Mouse (Mus musculus): ENCODE results near the gene Micall2.

Gene Micall2

GRCm38 (mm10) chr5:139681832-139682630 lies 54.1 kb downstream of the Micall2 start:
- DNase-seq (ENCODE audit: low spot score), result no peak

- no peak for DNase-seq (ENCODE audit: low spot score)
These were observed 60.5 kb downstream of the Micall2 start for GRCm38 (mm10) chr5:139675707-139675967.

DNA sequence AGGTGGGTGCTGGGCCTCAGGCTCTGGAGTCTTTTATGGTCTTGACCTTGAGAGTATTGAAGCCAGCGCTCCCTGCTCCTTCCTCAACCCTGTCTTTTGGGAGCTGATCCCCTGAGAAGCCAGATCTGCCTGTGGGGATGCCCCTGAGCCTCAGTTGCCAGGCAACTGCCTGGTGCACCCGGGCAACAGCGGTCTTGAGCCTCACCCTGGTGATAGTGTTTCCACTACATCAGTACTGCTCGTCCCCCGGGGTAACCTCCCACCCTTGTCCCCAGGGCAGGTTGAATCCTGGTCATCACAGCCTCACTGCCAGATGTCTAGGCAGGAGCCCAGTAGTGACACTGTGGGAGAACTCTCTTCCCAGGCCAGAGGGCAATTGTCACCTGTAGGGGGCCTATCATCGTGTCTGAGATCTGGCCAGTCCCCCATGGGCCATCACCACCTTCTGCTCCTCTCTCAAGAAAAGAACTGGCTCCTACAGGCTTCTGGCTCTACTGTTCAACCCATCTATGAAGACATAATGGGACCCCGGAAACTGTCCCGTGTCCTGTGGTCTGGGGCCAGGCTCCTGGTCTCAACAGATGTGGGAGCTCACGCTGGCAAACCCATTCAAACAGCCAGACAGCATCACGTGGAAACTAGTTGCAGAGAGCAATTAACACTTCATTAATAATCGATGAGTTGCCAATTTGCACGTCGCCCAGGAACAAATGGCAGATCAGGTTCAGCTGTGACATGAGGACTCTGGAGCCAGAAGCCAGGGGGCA lies 61.0 kb downstream of the Micall2 start:
- no peak for DNase-seq (ENCODE audit: low spot score)

DNA sequence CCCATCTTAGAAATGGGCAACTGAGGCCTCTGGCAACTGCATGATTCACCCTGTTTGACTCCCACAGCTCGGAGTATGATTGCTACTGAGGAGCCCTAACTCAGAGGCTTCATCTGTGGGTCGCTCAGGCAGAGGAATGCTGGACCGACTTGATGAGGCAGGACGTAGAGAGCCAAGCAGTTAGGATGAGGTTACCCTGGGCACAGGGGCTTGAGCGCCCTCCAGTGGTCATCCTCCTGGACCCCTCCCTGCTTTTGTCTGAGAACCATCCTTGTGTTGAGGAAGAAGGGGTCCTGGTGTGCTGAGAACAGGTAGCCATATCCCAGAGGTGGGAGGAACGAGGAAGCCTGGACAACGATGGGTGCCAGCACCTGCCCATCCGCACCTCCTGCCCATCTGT lies 66.8 kb downstream of the Micall2 start:
- peak; percentile 17 for DNase-seq (ENCODE audit: low spot score)

DNA sequence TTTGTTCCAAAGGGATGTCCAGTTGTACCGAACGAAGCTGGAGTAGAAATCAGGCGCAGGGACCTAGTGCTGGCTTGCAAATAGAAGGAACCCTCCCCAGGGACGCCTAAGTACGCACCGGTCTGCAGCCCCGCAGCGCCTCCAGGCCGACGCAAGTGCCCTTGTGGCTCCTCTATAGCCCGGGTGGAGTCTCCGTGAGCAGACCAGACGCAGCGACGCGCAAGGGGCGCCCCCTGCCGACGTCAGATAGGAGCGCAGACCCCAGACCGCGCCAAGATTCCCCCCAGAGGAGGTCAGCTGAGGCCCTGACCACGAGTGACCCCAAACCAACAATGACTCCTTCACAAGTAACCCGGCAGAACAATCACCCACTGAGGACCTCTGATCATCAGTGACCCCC lies 67.6 kb downstream of the Micall2 start:
- peak; percentile 67 for DNase-seq (ENCODE audit: low spot score)

DNA sequence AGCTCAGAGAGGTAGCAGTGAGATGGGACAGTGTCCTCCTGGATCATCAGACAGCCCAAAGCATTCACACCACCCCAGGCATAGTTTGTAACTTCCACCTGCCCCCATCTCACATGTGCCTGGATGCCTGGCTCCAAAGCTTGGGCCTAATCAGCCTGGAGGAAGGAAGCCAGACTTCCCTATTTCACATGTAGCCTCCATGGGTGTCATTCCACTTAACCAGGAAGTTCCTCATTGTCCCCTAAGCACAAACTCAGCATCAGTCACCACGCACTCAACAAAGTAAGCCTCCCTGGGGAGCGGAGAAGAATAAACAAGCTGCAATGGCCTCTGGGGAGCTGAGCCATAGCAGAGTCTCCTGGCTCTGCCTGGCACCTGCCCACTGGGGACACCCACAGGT lies 69.6 kb downstream of the Micall2 start:
- DNase-seq (ENCODE audit: low spot score), result no peak

GRCm38 (mm10) chr5:139665375-139665774 lies 70.8 kb downstream of the Micall2 start:
- DNase-seq (ENCODE audit: low spot score), result no peak

GRCm38 (mm10) chr5:139661713-139662112 lies 74.4 kb downstream of the Micall2 start:
- DNase-seq (ENCODE audit: low spot score), result no peak

DNA sequence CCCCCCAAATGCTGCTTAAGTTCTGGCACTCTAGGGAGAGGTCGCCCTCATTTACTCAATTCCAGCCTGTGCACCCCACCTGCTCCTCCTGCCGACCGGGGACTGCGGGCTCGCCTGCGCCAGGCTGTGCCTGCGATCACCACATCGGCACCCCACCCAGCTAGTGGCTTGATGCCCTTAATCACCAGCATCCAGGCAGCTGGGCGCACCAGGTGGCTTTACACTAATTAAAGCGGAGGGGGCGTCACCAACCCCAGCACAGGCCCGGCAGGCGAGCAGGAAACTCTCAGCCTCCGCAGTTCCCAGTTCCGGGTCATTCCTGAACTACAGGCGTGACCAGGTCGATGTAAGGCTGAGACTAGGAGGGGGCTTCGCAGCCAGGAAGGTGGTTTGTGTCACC lies 76.8 kb downstream of the Micall2 start:
- no peak for DNase-seq (ENCODE audit: low spot score)

- no peak for DNase-seq (ENCODE audit: low spot score)
These were observed 77.3 kb downstream of the Micall2 start for GRCm38 (mm10) chr5:139658865-139659264.

GRCm38 (mm10) chr5:139657959-139658602 lies 78.1 kb downstream of the Micall2 start:
- DNase-seq (ENCODE audit: low spot score), result no peak
